In the genomic region with DNA sequence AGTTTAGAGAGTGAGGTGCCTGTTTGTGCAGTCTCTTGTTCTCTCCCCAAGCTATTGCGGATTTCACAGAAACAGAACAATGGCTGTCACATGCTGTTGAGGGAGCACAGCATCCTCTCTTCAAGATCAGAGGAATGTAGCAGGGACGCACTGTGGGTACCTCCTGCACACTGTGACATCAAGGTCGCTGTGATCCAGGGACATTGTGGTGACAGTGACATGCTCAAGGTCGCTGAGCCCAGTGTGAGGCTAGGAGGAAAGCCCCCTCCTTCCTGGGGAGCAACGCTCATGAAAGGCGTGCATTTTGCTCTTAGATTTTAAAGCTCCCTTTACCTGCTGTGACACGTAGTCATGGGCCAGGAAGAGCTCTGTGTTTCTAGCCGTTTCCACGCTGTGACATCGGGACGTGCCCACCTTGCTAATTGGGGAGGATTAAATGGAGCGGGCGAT, we compare ENCODE assay signal across 10 mouse cellular contexts.
DNase-seq lines count a peak whose midpoint lies in the region; ATAC-seq and TF ChIP-seq lines count a peak whose summit lies in the region.
"Had no signal": no experiment of that assay in that cellular context is flagged by ENCODE, and none has a peak within 500 bp of the region (broad histone marks: within the 10 kb centered on the region; RNA-seq: fewer than 3 reads in every experiment).

No protein-coding gene starts in this region.

- no peaks in the 10 kb centered on the region for H3K36me3 ChIP-seq in embryonic facial prominence, embryonic 11.5 days (replicated peaks; ENCODE audit: control insufficient read depth, insufficient read depth, low read depth, low read length)
- no peaks in the 10 kb centered on the region for H3K36me3 ChIP-seq in hindbrain, embryonic 11.5 days (ENCODE audit: control insufficient read depth, insufficient read depth, low read length)
- no peaks in the 10 kb centered on the region for H3K36me3 ChIP-seq in midbrain, postnatal 0 days (ENCODE audit: insufficient read depth, low read length)

- DNase-seq in layer of hippocampus, adult 2 months (ENCODE audit: low spot score in 2 of 2) = no peak
- DNase-seq in layer of hippocampus, adult 9-10 months (ENCODE audit: low spot score) = no peak
- DNase-seq in embryonic facial prominence, embryonic 11.5 days (ENCODE audit: low spot score) = no peak
- DNase-seq in hindbrain, embryonic 11.5 days (ENCODE audit: low spot score) = peak; percentile 8
- DNase-seq in midbrain, postnatal 0 days (ENCODE audit: low spot score) = peak; percentile 55
- DNase-seq in left cerebral cortex, postnatal 14 days (ENCODE audit: low spot score in 2 of 2) = no peak
- DNase-seq in left cerebral cortex, adult 11 months (ENCODE audit: low spot score) = no peak
- DNase-seq in cerebellum, postnatal 4 days (ENCODE audit: low spot score in 2 of 2) = no peak
- DNase-seq: kidney, postnatal 14 days had no signal

- intact Hi-C loops in left cerebral cortex, postnatal 14 days (cut with DNase I) = no loop called here

- 0 out of 2 replicates have a peak, but pooled peaks have one; percentile 5 for ATAC-seq in embryonic facial prominence, embryonic 11.5 days (replicated peaks; ENCODE audit: insufficient number of reproducible peaks, low FRiP score, low TSS enrichment, low read depth)
- ATAC-seq in hindbrain, embryonic 11.5 days (ENCODE audit: low FRiP score) = no peak
- peak; percentile 65; the same call in 1 of the 2 replicates for ATAC-seq in midbrain, postnatal 0 days (ENCODE audit: low FRiP score)
- ATAC-seq: Patski had no signal

- no peaks in the 10 kb centered on the region for H3K9me3 ChIP-seq in embryonic facial prominence, embryonic 11.5 days (replicated peaks; ENCODE audit: control insufficient read depth, low read length)
- no peaks in the 10 kb centered on the region for H3K9me3 ChIP-seq in hindbrain, embryonic 11.5 days (ENCODE audit: control insufficient read depth, low read length)
- no peaks in the 10 kb centered on the region for H3K9me3 ChIP-seq in midbrain, postnatal 0 days (ENCODE audit: low read length)

- no peak for TF ChIP-seq CTCF in layer of hippocampus, adult 2 months (conservative IDR thresholded peaks at IDR 0.05)
- no peak for TF ChIP-seq CTCF in midbrain, postnatal 0 days (IDR thresholded peaks at IDR 0.05)

- no peaks in the 10 kb centered on the region for H3K27me3 ChIP-seq in embryonic facial prominence, embryonic 11.5 days (ENCODE audit: control insufficient read depth, insufficient read depth, low read length)
- H3K27me3 ChIP-seq in hindbrain, embryonic 11.5 days (ENCODE audit: control insufficient read depth, insufficient read depth, low read length) = no peaks in the 10 kb centered on the region
- H3K27me3 ChIP-seq in midbrain, postnatal 0 days (ENCODE audit: insufficient read depth, low read length) = no peaks in the 10 kb centered on the region
- H3K27me3 ChIP-seq: Patski had no signal

- H3K4me1 ChIP-seq in embryonic facial prominence, embryonic 11.5 days (ENCODE audit: control insufficient read depth, insufficient read depth, low read length) = peaks cover 5% of the 10 kb centered on the region
- peaks cover 13% of the 10 kb centered on the region for H3K4me1 ChIP-seq in hindbrain, embryonic 11.5 days (replicated peaks; ENCODE audit: control insufficient read depth, insufficient read depth, low read length)
- peaks cover 14% of the 10 kb centered on the region for H3K4me1 ChIP-seq in midbrain, postnatal 0 days (ENCODE audit: insufficient read depth, low read length)

- H3K27ac ChIP-seq in layer of hippocampus, adult 2 months = peak overlapping the region; percentile 77
- no peak overlapping the region for H3K27ac ChIP-seq in embryonic facial prominence, embryonic 11.5 days (replicated peaks; ENCODE audit: low read depth, low read length)
- peak overlapping the region; percentile 70 for H3K27ac ChIP-seq in hindbrain, embryonic 11.5 days (ENCODE audit: low read depth, low read length)
- peak overlapping the region; percentile 80 for H3K27ac ChIP-seq in midbrain, postnatal 0 days (ENCODE audit: low read depth, low read length)

- H3K9ac ChIP-seq in embryonic facial prominence, embryonic 11.5 days (replicated peaks; ENCODE audit: low read length) = peak overlapping the region; percentile 41; the same call in 1 of the 2 replicates
- H3K9ac ChIP-seq in hindbrain, embryonic 11.5 days (ENCODE audit: low read depth, low read length) = peak overlapping the region; percentile 20
- H3K9ac ChIP-seq in midbrain, postnatal 0 days (replicated peaks; ENCODE audit: low read length, poor library complexity, severe bottlenecking) = peak overlapping the region; percentile 14; the same call in 1 of the 2 replicates

- WGBS in embryonic facial prominence, embryonic 11.5 days = 6% methylated on average over 13 of the region's 13 CpGs
- 6% methylated on average over 13 of the region's 13 CpGs for WGBS in hindbrain, embryonic 11.5 days
- 5% methylated on average over 13 of the region's 13 CpGs for WGBS in midbrain, postnatal 0 days

- H3K4me3 ChIP-seq in layer of hippocampus, adult 2 months = peak overlapping the region; percentile 15; the same call in 1 of the 2 replicates
- no peak overlapping the region for H3K4me3 ChIP-seq in embryonic facial prominence, embryonic 11.5 days (ENCODE audit: low read depth, low read length)
- H3K4me3 ChIP-seq in hindbrain, embryonic 11.5 days (ENCODE audit: low read depth, low read length) = no peak overlapping the region
- H3K4me3 ChIP-seq in midbrain, postnatal 0 days (ENCODE audit: low read depth, low read length) = no peak overlapping the region

- H3K4me2 ChIP-seq in embryonic facial prominence, embryonic 11.5 days (ENCODE audit: low read depth, low read length) = peak overlapping the region; percentile 5
- H3K4me2 ChIP-seq in hindbrain, embryonic 11.5 days (replicated peaks; ENCODE audit: low read depth, low read length) = peak overlapping the region; percentile 27; the same call in 1 of the 2 replicates
- peak overlapping the region; percentile 28 for H3K4me2 ChIP-seq in midbrain, postnatal 0 days (ENCODE audit: low read depth, low read length, poor library complexity, severe bottlenecking)

Comparison
In these comparisons a context has a peak if more than half of its experiments do, and no peak if none do; other contexts are left out.
1. DNase-seq: peak in hindbrain, embryonic 11.5 days (single experiment) and midbrain, postnatal 0 days (single experiment); none in layer of hippocampus, adult 2 months (0 of 2), layer of hippocampus, adult 9-10 months (single experiment), embryonic facial prominence, embryonic 11.5 days (single experiment), left cerebral cortex, postnatal 14 days (0 of 2), left cerebral cortex, adult 11 months (single experiment) and cerebellum, postnatal 4 days (0 of 2).
2. Peak in every context shown above with its lines, with median percentiles within 50 percentile points of each other: H3K4me2 ChIP-seq and H3K9ac ChIP-seq.